Mouse (Mus musculus) heart, adult 2 months (tissue): ENCODE measurements around the gene Dnhd1. TPM values are rescaled to one million over a fixed set of nuclear protein-coding genes. Genes with fewer than 3 reads are reported as not detected.

Experiments used
- DNase-seq, 2 experiments: peaks; one replicate each; pipeline ENCODE4 v3.0.0; 2021
- H3K27ac ChIP-seq: fragments of 200-600 bp; 2 replicates; pipeline ENCODE4 v1.8.1; 2022
- H3K27me3 ChIP-seq: fragments of 200-500 bp; 2 replicates; pipeline ENCODE4 v1.6.1; 2012; ENCODE audit warnings: mild to moderate bottlenecking, low read length, inconsistent platforms, mixed read lengths; ENCODE audit not compliant: control insufficient read depth, insufficient read depth
- H3K36me3 ChIP-seq: fragments of 200-500 bp; 2 replicates; pipeline ENCODE4 v1.6.1; 2012; ENCODE audit warnings: low read length, inconsistent platforms; ENCODE audit not compliant: control insufficient read depth, insufficient read depth
- H3K4me1 ChIP-seq: fragments of 200-500 bp; 2 replicates; pipeline ENCODE4 v1.6.1; 2011; ENCODE audit warnings: low read length; ENCODE audit not compliant: control insufficient read depth, insufficient read depth
- H3K4me3 ChIP-seq: fragments of 200-600 bp; 2 replicates; pipeline ENCODE4 v1.8.1; 2022
- H3K79me2 ChIP-seq: fragments of 200-500 bp; replicated peaks from 2 replicates; pipeline ENCODE4 v1.6.1; 2012; ENCODE audit warnings: mild to moderate bottlenecking, inconsistent platforms, low read length, moderate library complexity, mixed read lengths; ENCODE audit not compliant: control insufficient read depth, insufficient read depth
- H3K9ac ChIP-seq: fragments of 200-500 bp; 2 replicates; pipeline ENCODE4 v1.6.1; 2012; ENCODE audit warnings: low read depth, mild to moderate bottlenecking, control low read depth, inconsistent platforms, low read length, mixed read lengths
- CTCF ChIP-seq: fragments of 200-600 bp; IDR thresholded peaks from 2 replicates; pipeline ENCODE4 v1.8.1; 2022; ENCODE audit warnings: antibody characterized with exemption, mild to moderate bottlenecking, moderate library complexity
- EP300 ChIP-seq: fragments of 200-500 bp; IDR thresholded peaks from 2 replicates; pipeline ENCODE4 v1.6.1; 2011; ENCODE audit warnings: low read depth, low read length, control low read depth; ENCODE audit not compliant: insufficient read depth
- POLR2A ChIP-seq: fragments of 200-500 bp; IDR thresholded peaks from 2 replicates; pipeline ENCODE4 v1.6.1; 2011; ENCODE audit warnings: mild to moderate bottlenecking, low read depth, low read length, control low read depth; ENCODE audit not compliant: insufficient read depth
- WGBS: fragments of 180-500 bp; shearing (Covaris S2); methylation state at CpG from one replicate; pipeline ENCODE4 v1.1.7; 2018; 5-methylcytosine and 5-hydroxymethylcytosine counted together
- intact Hi-C: fragments of 180-260 bp; cut with DNase I; formaldehyde crosslinking; loops from one replicate; pipeline ENCODE4 v1.15.1; 2025
- polyA plus RNA-seq: library from polyadenylated mRNA; depleted of rRNA; stranded (reverse); fragments of >200 nt; gene quantifications from 2 replicates; pipeline ENCODE4 v1.2.3, GENCODE M21; 2012
- total RNA-seq, 2 experiments: library from RNA; stranded (reverse); gene quantifications; 2 replicates each; pipeline ENCODE4 v1.2.3; 2021

Dnhd1 gene
- total and polyA plus RNA-seq, 3 experiments: 0.14 to 1.1 (median 0.29) TPM

GRCm38 (mm10) chr7:105703816-105704215 is 53.2 kb downstream of the Dnhd1 start:
- no peaks in the 10 kb centered on the region for H3K36me3 ChIP-seq
- intact Hi-C loops: no loop called here
- no peaks in the 10 kb centered on the region for H3K4me1 ChIP-seq
- H3K27ac ChIP-seq: no peak overlapping the region
- no peak for DNase-seq
- H3K79me2 ChIP-seq: no peaks in the 10 kb centered on the region
- TF ChIP-seq CTCF: no peak
- TF ChIP-seq POLR2A: no peak
- no peak for TF ChIP-seq EP300
- H3K4me3 ChIP-seq: no peak overlapping the region
- no peak overlapping the region for H3K9ac ChIP-seq
- H3K27me3 ChIP-seq: no peaks in the 10 kb centered on the region
- WGBS: 75% methylated on average over 4 of the region's 4 CpGs

- DNase-seq: no peak
- Histone ChIP-seq H3K9ac (no peak overlapping the region), H3K27ac (no peak overlapping the region), H3K79me2 (no peaks in the 10 kb centered on the region), H3K36me3 (no peaks in the 10 kb centered on the region), H3K27me3 (no peaks in the 10 kb centered on the region), H3K4me3 (no peak overlapping the region), H3K4me1 (no peaks in the 10 kb centered on the region)
- intact Hi-C loops: no loop called here
- 86% methylated on average over 5 of the region's 5 CpGs for WGBS
- TF ChIP-seq EP300: no peak
- no peak for TF ChIP-seq POLR2A
- TF ChIP-seq CTCF: no peak
Measured at GRCm38 (mm10) chr7:105708733-105709132, 58.1 kb downstream of the Dnhd1 start.

DNA sequence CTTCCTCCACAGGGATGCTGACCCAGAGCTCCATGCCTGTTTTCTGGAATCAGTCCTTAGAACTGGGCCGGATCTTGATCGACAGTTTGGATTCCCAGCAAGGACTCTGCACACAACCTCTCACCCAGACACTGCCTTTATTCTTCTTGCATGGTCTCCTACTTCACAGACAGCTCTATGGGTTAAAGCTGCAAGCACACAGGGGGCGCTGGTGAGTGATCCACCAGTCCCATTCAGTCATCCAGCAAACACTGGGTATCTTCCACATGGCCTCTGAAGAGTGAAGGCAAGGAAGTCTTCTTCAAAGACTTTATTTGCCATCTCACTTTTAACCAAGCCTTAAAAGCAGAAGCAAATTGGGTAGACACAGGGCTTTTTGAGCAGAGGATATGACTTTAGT is 64.7 kb downstream of the Dnhd1 start:
- H3K79me2 ChIP-seq: no peaks in the 10 kb centered on the region
- TF ChIP-seq CTCF: peak; percentile 13; the same call in 1 of the 2 replicates
- TF ChIP-seq EP300: no peak
- TF ChIP-seq POLR2A: no peak
- no peaks in the 10 kb centered on the region for H3K36me3 ChIP-seq
- H3K4me3 ChIP-seq: no peak overlapping the region
- H3K27ac ChIP-seq: no peak overlapping the region
- H3K27me3 ChIP-seq: no peaks in the 10 kb centered on the region
- no peaks in the 10 kb centered on the region for H3K4me1 ChIP-seq
- no peak overlapping the region for H3K9ac ChIP-seq
- WGBS: 60% methylated on average over 3 of the region's 3 CpGs
- DNase-seq: no peak
- intact Hi-C loops: no loop called here

DNA sequence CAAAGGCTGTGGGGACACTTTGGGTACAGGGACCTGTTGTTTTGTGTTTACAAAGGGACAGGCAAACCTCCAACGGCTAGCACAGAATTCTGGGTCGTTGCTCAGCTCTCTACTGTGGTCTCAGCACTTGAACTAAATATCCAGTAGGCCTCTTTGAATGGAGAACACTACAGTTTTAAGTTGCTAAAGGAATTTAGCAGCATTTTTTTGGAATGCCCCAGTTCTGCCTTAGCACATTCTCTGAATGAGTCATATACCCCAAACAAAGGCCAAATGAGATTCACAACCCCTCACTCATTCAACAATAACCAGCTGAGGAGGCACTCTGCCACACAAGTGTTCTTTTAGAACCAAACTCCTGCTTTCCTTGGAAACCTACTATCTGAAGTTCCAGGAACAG is 71.3 kb downstream of the Dnhd1 start:
- 67% methylated on average over 2 of the region's 2 CpGs for WGBS
- intact Hi-C loops: no loop called here

GRCm38 (mm10) chr7:105726144-105726979 is 75.7 kb downstream of the Dnhd1 start:
- Histone ChIP-seq H3K36me3 (peaks cover 5% of the 10 kb centered on the region; the same call in 1 of the 2 replicates), H3K4me3 (no peak overlapping the region), H3K4me1 (peaks cover 1% of the 10 kb centered on the region), H3K9ac (no peak overlapping the region), H3K27me3 (no peaks in the 10 kb centered on the region), H3K27ac (no peak overlapping the region), H3K79me2 (no peaks in the 10 kb centered on the region)
- intact Hi-C loops: loop anchor here (1.0 kb wide), 2 partner anchors 85 to 92 kb away; partner anchors contain the start of gene Mrpl17
- 72% methylated on average over 4 of the region's 4 CpGs for WGBS
- no peak for TF ChIP-seq EP300
- TF ChIP-seq POLR2A: peak; percentile 29; the same call in 1 of the 2 replicates
- peak; percentile 97 for TF ChIP-seq CTCF
- DNase-seq: peak; percentile 40

More for the DNA sequence above, 71.3 kb downstream of the Dnhd1 start:
- Histone ChIP-seq H3K27ac (no peak overlapping the region), H3K9ac (no peak overlapping the region), H3K27me3 (no peaks in the 10 kb centered on the region), H3K36me3 (no peaks in the 10 kb centered on the region), H3K4me3 (no peak overlapping the region), H3K4me1 (peaks cover 1% of the 10 kb centered on the region; the same call in 1 of the 2 replicates), H3K79me2 (no peaks in the 10 kb centered on the region)
- DNase-seq: no peak
- no peak for TF ChIP-seq POLR2A
- TF ChIP-seq EP300: no peak
- TF ChIP-seq CTCF: no peak

- Histone ChIP-seq H3K36me3 (peaks cover 5% of the 10 kb centered on the region; the same call in 1 of the 2 replicates), H3K27ac (no peak overlapping the region), H3K4me1 (peaks cover 1% of the 10 kb centered on the region), H3K9ac (no peak overlapping the region), H3K79me2 (no peaks in the 10 kb centered on the region), H3K4me3 (no peak overlapping the region), H3K27me3 (no peaks in the 10 kb centered on the region)
- TF ChIP-seq CTCF (no peak), EP300 (no peak), POLR2A (no peak)
- intact Hi-C loops: loop anchor here (1.0 kb wide), 2 partner anchors 84 to 91 kb away; partner anchors contain the start of gene Mrpl17
- WGBS: 91% methylated on average over 4 of the region's 4 CpGs
- DNase-seq: no peak
Measured at GRCm38 (mm10) chr7:105726980-105727325, 76.3 kb downstream of the Dnhd1 start.
